Mouse (Mus musculus): Measurements from ENCODE around the gene Hectd2.

DNA sequence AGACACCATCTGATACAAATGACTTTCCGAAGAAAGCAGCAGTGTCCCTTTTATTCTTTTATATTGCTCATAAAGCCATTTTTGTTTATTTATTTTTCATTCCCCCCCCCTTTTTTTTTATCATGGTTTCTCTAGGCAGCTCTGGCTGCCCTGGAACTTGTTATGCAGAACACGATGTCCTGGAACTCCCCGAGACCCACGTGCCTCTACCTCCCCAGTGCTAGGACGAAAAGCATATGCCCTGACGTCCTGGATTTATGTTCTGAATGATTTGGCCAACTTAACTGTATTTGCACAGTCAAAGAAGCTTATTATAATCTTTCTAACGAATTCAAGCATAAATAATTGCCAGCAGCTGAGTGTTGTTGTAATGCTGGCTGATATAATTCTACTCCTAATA, 13.7 kb upstream of the Hectd2 start:
- TF ChIP-seq BHLHE40 (IDR thresholded peaks at IDR 0.05; ENCODE audit: borderline replicate concordance, low read depth, low read length) (no peak), SMC3 (IDR thresholded peaks at IDR 0.05; ENCODE audit: low read depth, low read length) (no peak), ZC3H11A (IDR thresholded peaks at IDR 0.05; ENCODE audit: low read depth, low read length) (no peak), NRF1 (IDR thresholded peaks at IDR 0.05; ENCODE audit: insufficient read depth, low read depth, low read length, poor library complexity, severe bottlenecking) (no peak), CTCF (IDR thresholded peaks at IDR 0.05 in 2 of 3, conservative IDR thresholded peaks at IDR 0.05 in 1 of 3; ENCODE audit: control insufficient read depth in 1 of 3, insufficient read depth in 1 of 3, low read depth in 2 of 3, low read length in 3 of 3, poor library complexity in 1 of 3, severe bottlenecking in 1 of 3) (no peak), POLR2A (IDR thresholded peaks at IDR 0.05; ENCODE audit: control insufficient read depth in 1 of 2, insufficient read depth in 1 of 2, low read depth in 1 of 2, low read length in 2 of 2, poor library complexity in 1 of 2) (no peak), TBP (IDR thresholded peaks at IDR 0.05; ENCODE audit: low read depth, low read length) (no peak), JUND (IDR thresholded peaks at IDR 0.05; ENCODE audit: low read depth, low read length) (no peak), MXI1 (IDR thresholded peaks at IDR 0.05; ENCODE audit: low read depth, low read length) (no peak), ZMIZ1 (IDR thresholded peaks at IDR 0.05; ENCODE audit: low read depth, low read length) (no peak), POLR2AphosphoS2 (IDR thresholded peaks at IDR 0.05; ENCODE audit: low read length) (no peak), GATA1 (IDR thresholded peaks at IDR 0.05; ENCODE audit: low read depth, low read length) (no peak), EP300 (IDR thresholded peaks at IDR 0.05; ENCODE audit: low read depth in 1 of 2, low read length in 2 of 2) (no peak), ZKSCAN1 (IDR thresholded peaks at IDR 0.05; ENCODE audit: low read depth, low read length) (no peak)
